Mouse (Mus musculus) thymus, adult 2 months (tissue): ENCODE data around the gene Gm5294. TPM values are rescaled to one million over a fixed set of nuclear protein-coding genes. Genes with fewer than 3 reads are reported as not detected.

Experiments
- DNase-seq: peaks from one replicate; pipeline ENCODE4 v3.0.0; 2021
- H3K27ac ChIP-seq: fragments of 200-500 bp; 2 replicates; pipeline ENCODE4 v1.5.1; 2012; ENCODE audit warnings: low read length, control low read depth; ENCODE audit not compliant: control insufficient read depth, insufficient read depth
- H3K27me3 ChIP-seq: fragments of 200-500 bp; 2 replicates; pipeline ENCODE4 v1.6.1; 2012; ENCODE audit warnings: mild to moderate bottlenecking, low read length, moderate library complexity, mixed read lengths; ENCODE audit not compliant: control insufficient read depth, insufficient read depth
- H3K36me3 ChIP-seq: fragments of 200-500 bp; 2 replicates; pipeline ENCODE4 v1.6.1; 2012; ENCODE audit warnings: mild to moderate bottlenecking, low read length, moderate library complexity; ENCODE audit not compliant: control insufficient read depth, insufficient read depth
- H3K4me1 ChIP-seq: fragments of 200-500 bp; replicated peaks from 2 replicates; pipeline ENCODE4 v1.6.1; 2012; ENCODE audit warnings: low read length; ENCODE audit not compliant: control insufficient read depth, insufficient read depth
- H3K4me3 ChIP-seq: fragments of 200-500 bp; 2 replicates; pipeline ENCODE4 v1.5.1; 2012; ENCODE audit warnings: mild to moderate bottlenecking, low read length, control low read depth, moderate library complexity; ENCODE audit not compliant: control insufficient read depth, insufficient read depth
- CTCF ChIP-seq: fragments of 200-500 bp; IDR thresholded peaks from 2 replicates; pipeline ENCODE4 v1.5.1; 2012; ENCODE audit warnings: mild to moderate bottlenecking, control low read depth, low read length, moderate library complexity, borderline replicate concordance; ENCODE audit not compliant: control insufficient read depth, poor library complexity, insufficient read depth; ENCODE audit errors: extremely low read depth
- POLR2A ChIP-seq: fragments of 200-500 bp; IDR thresholded peaks from 2 replicates; pipeline ENCODE4 v1.6.1; 2012; ENCODE audit warnings: mild to moderate bottlenecking, low read length, control low read depth, moderate library complexity; ENCODE audit not compliant: control insufficient read depth, poor library complexity, insufficient read depth; ENCODE audit errors: extremely low read depth
- WGBS: fragments of 180-500 bp; shearing (Covaris S2); methylation state at CpG from one replicate; pipeline ENCODE4 v1.1.7; 2018; 5-methylcytosine and 5-hydroxymethylcytosine counted together
- polyA plus RNA-seq: library from polyadenylated mRNA; depleted of rRNA; stranded (reverse); fragments of >200 nt; gene quantifications from 2 replicates; pipeline ENCODE4 v1.2.3, GENCODE M21; 2012; rRNA removed

Gene Gm5294
- polyA plus RNA-seq, 1 experiment, result 0.42 TPM

GRCm38 (mm10) chr5:138865637-138866036 is 45.8 kb downstream of the Gm5294 start:
- Histone ChIP-seq H3K36me3 (no peaks in the 10 kb centered on the region), H3K27me3 (no peaks in the 10 kb centered on the region), H3K4me1 (0 out of 2 replicates have a peak, but pooled peaks cover 4% of the 10 kb centered on the region), H3K4me3 (no peak overlapping the region), H3K27ac (no peak overlapping the region)
- DNase-seq, result no peak
- WGBS, result 52% methylated on average over 4 of the region's 4 CpGs
- TF ChIP-seq CTCF (no peak), POLR2A (no peak)

Other genes with a start within 250 kb of the Gm5294 start
- gene Zfp68, start 200.3 kb upstream of the Gm5294 start, polyA plus RNA-seq, result 10.0 and 11.1 TPM in 2 replicates
- 3.6 and 4.1 TPM in 2 replicates for gene A430033K04Rik, start 197.2 kb upstream of the Gm5294 start, polyA plus RNA-seq
- gene Fam20c, start 65.6 kb upstream of the Gm5294 start, polyA plus RNA-seq, result 9.8 and 11.0 TPM in 2 replicates
- gene Pdgfa, start 177.3 kb downstream of the Gm5294 start, polyA plus RNA-seq, result 10.7 and 12.6 TPM in 2 replicates